Mouse (Mus musculus) NIH3T3 (cell line): ENCODE measurements around the gene Lyg1.
A peak's percentile ranks its signal among the peaks of the same experiment; 100 is the strongest.
"Not testable (repeated sequence)": the region's sequence is repeated elsewhere in the genome, so short reads cannot be mapped to it uniquely, and the experiment has no call there.

Source experiments
- DNase-seq: peaks from one replicate; pipeline ENCODE4 v3.0.0-alpha.2; 2012; ENCODE audit warnings: low read depth

Lyg1 gene

GRCm38 (mm10) chr1:37957659-37958058 is at the start of gene Lyg1:
TSS of gene Lyg1 (minus strand) at chr1:37957759.
- no peak for DNase-seq

GRCm38 (mm10) chr1:38006741-38007140 is 49.2 kb upstream of the Lyg1 start:
- peak; percentile 25 for DNase-seq

GRCm38 (mm10) chr1:38003046-38003445 is 45.5 kb upstream of the Lyg1 start:
- DNase-seq, result no peak

GRCm38 (mm10) chr1:38001956-38002355 is 44.4 kb upstream of the Lyg1 start:
- no peak for DNase-seq

- DNase-seq, result no peak
Measured at GRCm38 (mm10) chr1:38000844-38001243, 43.3 kb upstream of the Lyg1 start.

GRCm38 (mm10) chr1:37999552-37999951 is 42.0 kb upstream of the Lyg1 start:
- no peak for DNase-seq

GRCm38 (mm10) chr1:37998371-37999199 is 41.0 kb upstream of the Lyg1 start:
- peak; percentile 37 for DNase-seq

GRCm38 (mm10) chr1:37997867-37998266 is 40.3 kb upstream of the Lyg1 start, which contains the start of the genes Txndc9 and Eif5b:
TSS of gene Txndc9 (minus strand) at chr1:37997893.
TSS of gene Eif5b (plus strand) at chr1:37998010.
- DNase-seq, result peak; percentile 98

- DNase-seq, result peak; percentile 99
Measured at GRCm38 (mm10) chr1:37996877-37997484, 39.4 kb upstream of the Lyg1 start.

- no peak for DNase-seq
Measured at GRCm38 (mm10) chr1:37996226-37996625, 38.7 kb upstream of the Lyg1 start.

GRCm38 (mm10) chr1:37987856-37988255 is 30.3 kb upstream of the Lyg1 start:
- no peak for DNase-seq

GRCm38 (mm10) chr1:37985764-37986323 is 28.3 kb upstream of the Lyg1 start:
- peak; percentile 66 for DNase-seq

GRCm38 (mm10) chr1:37984326-37984725 is 26.8 kb upstream of the Lyg1 start:
- no peak for DNase-seq

GRCm38 (mm10) chr1:37977303-37977702 is 19.7 kb upstream of the Lyg1 start:
- DNase-seq, result no peak

GRCm38 (mm10) chr1:37976666-37977065 is 19.1 kb upstream of the Lyg1 start:
- DNase-seq, result not testable (repeated sequence)

GRCm38 (mm10) chr1:37971520-37971919 is 14.0 kb upstream of the Lyg1 start:
- peak; percentile 60 for DNase-seq

GRCm38 (mm10) chr1:37968746-37969145 is 11.2 kb upstream of the Lyg1 start:
- DNase-seq, result no peak

- no peak for DNase-seq
Measured at GRCm38 (mm10) chr1:37965571-37965970, 8.0 kb upstream of the Lyg1 start.

- no peak for DNase-seq
Measured at GRCm38 (mm10) chr1:37959486-37959885, 1.9 kb upstream of the Lyg1 start.

GRCm38 (mm10) chr1:37958516-37958915 is 957 bp upstream of the Lyg1 start:
- DNase-seq, result no peak

- DNase-seq, result no peak
Measured at GRCm38 (mm10) chr1:37956690-37957431, 698 bp downstream of the Lyg1 start.

GRCm38 (mm10) chr1:37955251-37955650 is 2.3 kb downstream of the Lyg1 start:
- DNase-seq, result no peak
